Mouse (Mus musculus): ENCODE data around the gene Olfr132. TPM values are rescaled to one million over a fixed set of nuclear protein-coding genes. Genes with fewer than 3 reads are reported as not detected.
"Not testable (repeated sequence)": the region's sequence is repeated elsewhere in the genome, so short reads cannot be mapped to it uniquely, and the experiment has no call there.

Gene Olfr132
- not detected in 2 replicates for polyA plus RNA-seq (2015; fragmentation: Nextera tagmentation; extraction: Ambion mirVana)

DNA sequence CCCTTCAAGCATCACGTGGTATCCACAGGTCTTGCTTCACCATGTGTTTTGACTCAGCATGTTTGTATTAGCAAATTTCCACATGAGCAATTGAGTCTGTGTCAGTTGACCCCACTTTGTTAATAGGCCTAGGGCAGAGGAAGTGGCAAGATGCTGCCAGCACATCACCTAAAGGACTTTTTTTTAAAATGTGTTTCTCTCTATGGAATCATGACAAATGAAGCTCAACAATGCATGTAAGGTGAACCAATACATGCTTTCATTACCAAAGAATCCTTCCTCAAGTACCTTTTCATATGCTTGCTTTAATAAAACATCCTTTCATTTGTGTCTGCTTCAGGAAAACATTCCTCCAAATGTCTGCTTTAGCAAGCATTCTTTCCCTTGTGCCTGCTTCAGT, at the start of gene Olfr132:
Gene Olfr132 (minus strand): TSS at position 101 of the 400 bp plus-strand sequence.
- no peaks in the 10 kb centered on the region for H3K27me3 ChIP-seq
- WGBS, result 67% methylated on average over 1 of the region's 1 CpGs
- H3K4me2 ChIP-seq, result no peak within 1 kb of the TSS
- no peak for ATAC-seq (ENCODE audit: insufficient number of reproducible peaks, low FRiP score, low TSS enrichment, low read depth)
- H3K9me3 ChIP-seq, result no peaks in the 10 kb centered on the region
- H3K4me3 ChIP-seq, result no peak within 1 kb of the TSS
- no peak within 1 kb of the TSS for H3K9ac ChIP-seq
- no peaks in the 10 kb centered on the region for H3K36me3 ChIP-seq
- H3K4me1 ChIP-seq, result no peaks in the 10 kb centered on the region
- no peak within 1 kb of the TSS for H3K27ac ChIP-seq

DNA sequence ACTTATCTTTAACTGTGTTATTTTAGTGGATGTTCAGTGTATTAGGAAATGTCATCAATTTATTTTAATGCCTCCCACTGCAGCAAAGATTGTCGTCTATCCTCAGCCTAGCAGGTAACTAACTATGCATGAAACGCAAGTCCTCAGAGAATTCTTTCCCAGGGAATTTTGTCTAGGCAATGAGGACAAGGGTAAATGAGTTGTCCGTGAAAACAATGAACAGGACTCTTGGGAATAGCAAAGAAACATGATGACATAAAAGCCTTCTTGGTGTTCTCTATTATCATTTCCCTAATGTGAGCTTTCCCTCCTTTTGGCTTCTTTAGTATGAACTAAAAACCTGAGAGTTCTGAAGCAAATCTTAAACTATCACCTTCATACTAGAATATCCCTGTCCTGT, 36.8 kb upstream of the Olfr132 start, which contains the start of gene Olfr134:
Gene Olfr134 (plus strand): TSS at position 301 of the 400 bp plus-strand sequence.
- no peak within 1 kb of the TSS for H3K27ac ChIP-seq
- no peak within 1 kb of the TSS for H3K4me2 ChIP-seq
- 73% methylated on average over 3 of the region's 3 CpGs for WGBS
- no peaks in the 10 kb centered on the region for H3K9me3 ChIP-seq
- H3K4me1 ChIP-seq, result no peaks in the 10 kb centered on the region
- H3K36me3 ChIP-seq, result no peaks in the 10 kb centered on the region
- H3K27me3 ChIP-seq, result no peaks in the 10 kb centered on the region
- no peak within 1 kb of the TSS for H3K4me3 ChIP-seq
- no peak within 1 kb of the TSS for H3K9ac ChIP-seq
- no peak for ATAC-seq (ENCODE audit: insufficient number of reproducible peaks, low FRiP score, low TSS enrichment, low read depth)

DNA sequence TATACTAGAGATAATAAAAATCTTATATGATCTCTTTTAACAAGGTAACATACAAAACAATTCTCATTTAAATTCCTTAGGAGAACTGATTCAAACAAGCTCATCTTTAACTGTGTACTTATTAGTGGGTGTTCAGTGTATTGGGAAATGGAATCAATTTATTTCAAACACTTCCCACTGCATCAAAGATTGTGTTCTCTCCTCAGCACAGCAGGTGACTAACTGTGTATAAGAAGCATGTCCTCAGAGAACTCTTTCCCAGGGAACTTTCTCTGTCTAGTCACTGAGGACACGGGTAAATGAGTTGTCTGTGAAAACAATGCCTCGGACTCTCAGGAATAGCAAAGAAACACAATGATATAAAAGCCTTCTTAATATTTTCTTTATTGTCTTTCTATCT, 10.7 kb upstream of the Olfr132 start, which contains the start of gene Olfr133:
Gene Olfr133 (plus strand): TSS at position 301 of the 400 bp plus-strand sequence.
- 77% methylated on average over 2 of the region's 2 CpGs for WGBS

DNA sequence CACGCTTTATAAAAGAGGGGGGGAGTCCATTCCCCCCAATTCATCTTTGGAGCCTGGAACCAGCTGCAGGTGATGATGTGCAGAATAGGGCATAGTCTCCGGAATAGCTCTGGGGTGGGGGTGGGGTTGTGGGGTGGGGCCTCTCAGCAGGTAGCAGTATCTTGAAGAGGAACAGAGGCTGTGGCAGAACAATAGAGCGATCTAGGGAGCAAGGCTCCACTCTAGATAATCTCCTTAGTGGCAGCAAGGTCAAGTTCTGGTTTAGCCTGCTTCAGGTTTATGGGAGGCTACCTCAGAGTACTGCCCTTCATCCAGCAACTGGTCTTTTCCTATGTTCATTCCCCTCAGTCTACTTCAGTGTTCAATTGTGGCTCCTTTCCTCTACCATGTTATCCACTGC, 9.0 kb downstream of the Olfr132 start:
- H3K27me3 ChIP-seq; H3K9me3 ChIP-seq; H3K4me3 ChIP-seq; H3K4me2 ChIP-seq; ATAC-seq (ENCODE audit: insufficient number of reproducible peaks, low FRiP score, low TSS enrichment, low read depth); H3K36me3 ChIP-seq; H3K4me1 ChIP-seq; H3K27ac ChIP-seq; H3K9ac ChIP-seq: not testable (repeated sequence)
- WGBS, result 70% methylated on average over 3 of the region's 3 CpGs

More for the DNA sequence above, 10.7 kb upstream of the Olfr132 start, which contains the start of gene Olfr133:
- H3K27ac ChIP-seq, result no peak within 1 kb of the TSS
- H3K4me3 ChIP-seq, result no peak within 1 kb of the TSS
- H3K9me3 ChIP-seq, result no peaks in the 10 kb centered on the region
- H3K4me2 ChIP-seq, result no peak within 1 kb of the TSS
- no peak for ATAC-seq (ENCODE audit: insufficient number of reproducible peaks, low FRiP score, low TSS enrichment, low read depth)
- no peaks in the 10 kb centered on the region for H3K36me3 ChIP-seq
- no peaks in the 10 kb centered on the region for H3K27me3 ChIP-seq
- H3K9ac ChIP-seq, result no peak within 1 kb of the TSS
- no peaks in the 10 kb centered on the region for H3K4me1 ChIP-seq

DNA sequence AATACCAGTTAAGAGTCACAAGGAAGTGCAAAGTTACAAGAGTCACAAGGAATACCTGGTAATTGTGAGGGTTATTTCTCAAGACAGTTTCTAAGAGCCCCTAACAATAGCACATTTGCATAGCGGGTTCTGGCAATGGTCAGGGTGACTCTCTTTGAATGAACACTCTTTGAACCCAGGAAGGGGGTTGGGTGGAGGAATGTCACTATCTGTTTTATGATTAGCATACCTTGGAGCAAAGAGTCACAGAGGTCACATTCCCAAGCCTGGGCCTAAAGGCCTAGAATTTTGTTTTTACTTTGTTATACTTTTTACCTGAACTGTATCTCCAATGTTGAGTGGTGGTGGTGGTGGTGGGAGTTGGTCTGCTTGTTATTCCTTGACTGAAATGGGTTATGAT, 10.1 kb downstream of the Olfr132 start:
- H3K4me3 ChIP-seq, result not testable (repeated sequence)

DNA sequence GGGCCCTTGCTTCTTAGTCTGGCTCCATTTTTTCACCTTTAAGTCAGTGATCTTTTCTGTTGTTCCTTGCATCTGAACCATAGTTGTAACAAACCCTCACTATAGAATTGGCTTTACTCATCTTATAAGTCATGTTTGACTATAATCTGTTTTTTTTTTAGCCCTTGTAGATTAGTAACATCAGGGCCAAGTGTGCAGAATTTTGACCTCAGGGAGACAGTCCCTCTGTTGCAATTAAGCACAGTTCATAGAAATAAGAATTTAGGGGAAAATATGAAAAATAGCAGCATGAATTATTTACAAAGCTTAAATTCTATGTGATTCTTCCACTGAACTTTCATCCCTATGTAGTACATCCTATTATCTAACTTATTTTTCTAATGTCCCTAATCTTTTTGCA, 45.7 kb downstream of the Olfr132 start, which contains the start of gene Olfr131:
Gene Olfr131 (minus strand): TSS at position 101 of the 400 bp plus-strand sequence.
- no peaks in the 10 kb centered on the region for H3K9me3 ChIP-seq
- H3K36me3 ChIP-seq, result no peaks in the 10 kb centered on the region
- ATAC-seq (ENCODE audit: insufficient number of reproducible peaks, low FRiP score, low TSS enrichment, low read depth), result no peak
- no peak within 1 kb of the TSS for H3K4me2 ChIP-seq
- H3K9ac ChIP-seq, result no peak within 1 kb of the TSS
- H3K27ac ChIP-seq, result no peak within 1 kb of the TSS
- H3K4me1 ChIP-seq, result no peaks in the 10 kb centered on the region
- H3K4me3 ChIP-seq, result no peak within 1 kb of the TSS
- no peaks in the 10 kb centered on the region for H3K27me3 ChIP-seq

More for the DNA sequence above, 10.1 kb downstream of the Olfr132 start:
- WGBS, result 76% methylated on average over 1 of the region's 1 CpGs
- not testable (repeated sequence) for ATAC-seq (ENCODE audit: insufficient number of reproducible peaks, low FRiP score, low TSS enrichment, low read depth); H3K9me3 ChIP-seq; H3K27me3 ChIP-seq; H3K4me1 ChIP-seq; H3K36me3 ChIP-seq; H3K27ac ChIP-seq; H3K9ac ChIP-seq; H3K4me2 ChIP-seq

DNA sequence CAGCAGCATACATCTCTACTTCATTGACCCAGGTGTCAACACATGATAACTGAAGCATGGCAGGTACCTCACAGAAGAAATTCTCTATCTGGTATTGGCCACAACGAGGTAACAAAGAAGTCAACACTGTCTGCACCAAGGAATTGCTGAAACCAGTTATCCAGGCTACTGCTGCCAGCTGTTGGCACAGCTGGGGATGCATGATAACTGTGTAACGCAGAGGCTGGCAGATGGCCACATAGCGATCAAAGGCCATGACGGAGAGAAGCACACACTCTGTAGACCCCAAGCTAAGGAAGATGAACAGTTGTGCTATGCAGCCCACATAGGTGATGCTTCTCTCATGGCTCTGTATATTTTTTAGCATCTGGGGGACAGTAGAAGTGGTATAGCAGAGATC, 52.0 kb downstream of the Olfr132 start:
- Histone ChIP-seq H3K9me3 (no peaks in the 10 kb centered on the region), H3K4me3 (no peak overlapping the region), H3K36me3 (no peaks in the 10 kb centered on the region), H3K27ac (no peak overlapping the region), H3K9ac (no peak overlapping the region), H3K4me2 (no peak overlapping the region), H3K4me1 (no peaks in the 10 kb centered on the region), H3K27me3 (no peaks in the 10 kb centered on the region)
- WGBS, result 83% methylated on average over 4 of the region's 4 CpGs
- no peak for ATAC-seq (ENCODE audit: insufficient number of reproducible peaks, low FRiP score, low TSS enrichment, low read depth)

Other genes with a start within 250 kb of the Olfr132 start
- not detected in 2 replicates for gene Olfr127, start 234.1 kb downstream of the Olfr132 start, polyA plus RNA-seq (2015; fragmentation: Nextera tagmentation; extraction: Ambion mirVana)
- not detected in 2 replicates for gene Olfr128, start 214.0 kb downstream of the Olfr132 start, polyA plus RNA-seq (2015; fragmentation: Nextera tagmentation; extraction: Ambion mirVana)
- gene Olfr761, start 181.4 kb downstream of the Olfr132 start, polyA plus RNA-seq (2015; fragmentation: Nextera tagmentation; extraction: Ambion mirVana), result not detected in 2 replicates
- gene Olfr129, start 74.4 kb downstream of the Olfr132 start, polyA plus RNA-seq (2015; fragmentation: Nextera tagmentation; extraction: Ambion mirVana), result not detected in 2 replicates
- not detected in 2 replicates for gene Olfr130, start 70.6 kb downstream of the Olfr132 start, polyA plus RNA-seq (2015; fragmentation: Nextera tagmentation; extraction: Ambion mirVana)
- not detected in 2 replicates for gene Olfr131, start 45.8 kb downstream of the Olfr132 start, polyA plus RNA-seq (2015; fragmentation: Nextera tagmentation; extraction: Ambion mirVana)
- not detected in 2 replicates for gene Olfr133, start 10.8 kb upstream of the Olfr132 start, polyA plus RNA-seq (2015; fragmentation: Nextera tagmentation; extraction: Ambion mirVana)
- gene Olfr134, start 36.9 kb upstream of the Olfr132 start, polyA plus RNA-seq (2015; fragmentation: Nextera tagmentation; extraction: Ambion mirVana), result not detected in 2 replicates
- not detected in 2 replicates for gene Olfr135, start 69.8 kb upstream of the Olfr132 start, polyA plus RNA-seq (2015; fragmentation: Nextera tagmentation; extraction: Ambion mirVana)
- not detected in 2 replicates for gene Olfr138, start 126.5 kb upstream of the Olfr132 start, polyA plus RNA-seq (2015; fragmentation: Nextera tagmentation; extraction: Ambion mirVana)
- not detected in 2 replicates for gene Olfr137, start 173.0 kb upstream of the Olfr132 start, polyA plus RNA-seq (2015; fragmentation: Nextera tagmentation; extraction: Ambion mirVana)
- gene Olfr136, start 195.3 kb upstream of the Olfr132 start, polyA plus RNA-seq (2015; fragmentation: Nextera tagmentation; extraction: Ambion mirVana), result not detected in 2 replicates

Data from limb, embryonic 15.5 days (tissue).